In genomic region chr7:57365134-57366012, GRCm38 (mm10) we compare ENCODE assay signal across 31 mouse cellular contexts. TPM values are rescaled to one million over a fixed set of nuclear protein-coding genes. Genes with fewer than 3 reads are reported as not detected.
"Had no signal": no experiment of that assay in that cellular context is flagged by ENCODE, and none has a peak within 500 bp of the region (broad histone marks: within the 10 kb centered on the region; RNA-seq: fewer than 3 reads in every experiment).

No protein-coding gene starts in this region.

- H3K4me3 ChIP-seq: heart, adult 2 months; heart, embryonic 13.5 days; heart, embryonic 15.5 days; hindbrain, embryonic 13.5 days; hindbrain, embryonic 15.5 days; kidney, embryonic 15.5 days; limb, embryonic 13.5 days; limb, embryonic 15.5 days; liver, embryonic 12.5 days had no signal

- H3K36me3 ChIP-seq: heart, embryonic 13.5 days; heart, embryonic 15.5 days; hindbrain, embryonic 13.5 days; hindbrain, embryonic 15.5 days; kidney, embryonic 15.5 days; limb, embryonic 13.5 days; limb, embryonic 15.5 days; liver, embryonic 12.5 days had no signal

- H3K27me3 ChIP-seq: heart, embryonic 13.5 days; heart, embryonic 15.5 days; hindbrain, embryonic 13.5 days; hindbrain, embryonic 15.5 days; kidney, embryonic 15.5 days; limb, embryonic 13.5 days; limb, embryonic 15.5 days; liver, embryonic 12.5 days had no signal

- ATAC-seq: hindbrain, postnatal 0 days; intestine, embryonic 16.5 days; liver, embryonic 12.5 days had no signal

- H3K4me1 ChIP-seq: heart, embryonic 13.5 days; heart, embryonic 15.5 days; hindbrain, embryonic 13.5 days; hindbrain, embryonic 15.5 days; kidney, embryonic 15.5 days; limb, embryonic 13.5 days; limb, embryonic 15.5 days; liver, embryonic 12.5 days had no signal

- H3K4me2 ChIP-seq: heart, embryonic 11.5 days; heart, embryonic 13.5 days; heart, embryonic 15.5 days; hindbrain, embryonic 13.5 days; hindbrain, embryonic 15.5 days; kidney, embryonic 15.5 days; limb, embryonic 13.5 days; limb, embryonic 15.5 days; liver, embryonic 12.5 days had no signal

- H3K27ac ChIP-seq: heart, adult 2 months; heart, embryonic 13.5 days; heart, embryonic 15.5 days; hindbrain, embryonic 13.5 days; hindbrain, embryonic 15.5 days; hindbrain, postnatal 0 days; kidney, embryonic 15.5 days; kidney, postnatal 0 days; limb, embryonic 13.5 days; limb, embryonic 15.5 days; liver, embryonic 12.5 days; liver, embryonic 14.5 days had no signal

- DNase-seq: gastrocnemius, postnatal 14 days; gastrocnemius, postnatal 36 days; heart, adult 11 months; heart, adult 2 months; heart, postnatal 14 days; heart, postnatal 36 days; kidney, adult 11 months; kidney, adult 2 months; kidney, adult 9 months; kidney, postnatal 14 days; kidney, postnatal 36 days; layer of hippocampus, adult 9-11 months; layer of hippocampus, postnatal 36 days; left cerebral cortex, postnatal 4 days had no signal

- H3K9ac ChIP-seq: heart, embryonic 13.5 days; heart, embryonic 15.5 days; hindbrain, embryonic 13.5 days; hindbrain, embryonic 15.5 days; kidney, embryonic 15.5 days; limb, embryonic 13.5 days; limb, embryonic 15.5 days; liver, embryonic 12.5 days; liver, embryonic 14.5 days had no signal

- H3K9me3 ChIP-seq: heart, embryonic 13.5 days; heart, embryonic 15.5 days; hindbrain, embryonic 13.5 days; hindbrain, embryonic 15.5 days; kidney, embryonic 15.5 days; limb, embryonic 13.5 days; limb, embryonic 15.5 days; liver, embryonic 12.5 days had no signal

RNA-seq across cellular contexts. Expression of gene Gabrg3, which starts 21.6 kb away (rescaled TPM):
- total RNA-seq: gastrocnemius, adult 18-20 months; gastrocnemius, adult 8-10 months; gastrocnemius, postnatal 36 days; heart, adult 2 months; hematopoietic stem cell, adult 5-6 weeks; liver, adult 2 months had no signal
- polyA plus RNA-seq: liver, adult 2 months had no signal

RNA-seq across cellular contexts. Expression of gene Gabrb3, which starts 54.1 kb away (rescaled TPM):
- total RNA-seq: gastrocnemius, adult 18-20 months; gastrocnemius, postnatal 36 days; hematopoietic stem cell, adult 5-6 weeks had no signal
